Mouse (Mus musculus) urinary bladder, postnatal 4 days (tissue): ENCODE measurements around the gene Igsf3.

Experiments
- DNase-seq, 2 experiments: peaks; one replicate each; pipeline ENCODE4 v3.0.0; 2021 to 2022; ENCODE audit warnings: low spot score in 2 of 2

Gene Igsf3

GRCm38 (mm10) chr3:101376538-101377247, at the start of gene Igsf3:
TSS of gene Igsf3 (plus strand) at chr3:101377083.
- DNase-seq, result peak; percentile 80 to 81

GRCm38 (mm10) chr3:101327248-101327647, 49.6 kb upstream of the Igsf3 start:
- DNase-seq, result no peak

- DNase-seq, result no peak
These were observed 48.3 kb upstream of the Igsf3 start for GRCm38 (mm10) chr3:101328617-101329016.

GRCm38 (mm10) chr3:101343199-101343924, 33.5 kb upstream of the Igsf3 start:
- no peak for DNase-seq

GRCm38 (mm10) chr3:101344246-101344645, 32.6 kb upstream of the Igsf3 start:
- no peak for DNase-seq

GRCm38 (mm10) chr3:101345299-101345698, 31.6 kb upstream of the Igsf3 start:
- DNase-seq, result no peak

GRCm38 (mm10) chr3:101346806-101347205, 30.1 kb upstream of the Igsf3 start:
- DNase-seq, result no peak

GRCm38 (mm10) chr3:101348501-101349161, 28.3 kb upstream of the Igsf3 start:
- no peak for DNase-seq

GRCm38 (mm10) chr3:101349542-101350307, 27.2 kb upstream of the Igsf3 start:
- no peak for DNase-seq

- DNase-seq, result no peak
These were observed 26.5 kb upstream of the Igsf3 start for GRCm38 (mm10) chr3:101350406-101350805.

- no peak for DNase-seq
These were observed 22.4 kb upstream of the Igsf3 start for GRCm38 (mm10) chr3:101354490-101354889.

GRCm38 (mm10) chr3:101355702-101356101, 21.2 kb upstream of the Igsf3 start:
- DNase-seq, result no peak

GRCm38 (mm10) chr3:101356583-101357553, 20.0 kb upstream of the Igsf3 start:
- no peak for DNase-seq

GRCm38 (mm10) chr3:101360832-101361231, 16.1 kb upstream of the Igsf3 start:
- no peak for DNase-seq

GRCm38 (mm10) chr3:101362391-101362790, 14.5 kb upstream of the Igsf3 start:
- DNase-seq, result no peak

GRCm38 (mm10) chr3:101363574-101363973, 13.3 kb upstream of the Igsf3 start:
- DNase-seq, result no peak

GRCm38 (mm10) chr3:101365081-101365612, 11.7 kb upstream of the Igsf3 start:
- DNase-seq, result no peak

GRCm38 (mm10) chr3:101365911-101366310, 11.0 kb upstream of the Igsf3 start:
- DNase-seq, result no peak

GRCm38 (mm10) chr3:101367372-101367771, 9.5 kb upstream of the Igsf3 start:
- DNase-seq, result no peak

GRCm38 (mm10) chr3:101369301-101369881, 7.5 kb upstream of the Igsf3 start:
- no peak for DNase-seq
